Mouse (Mus musculus) cortical plate, adult 2 months (tissue): Measurements from ENCODE around the gene Akt2. TPM values are rescaled to one million over a fixed set of nuclear protein-coding genes. Genes with fewer than 3 reads are reported as not detected.

Source experiments
- H3K27ac ChIP-seq: fragments of 200-500 bp; 2 replicates; pipeline ENCODE4 v1.5.1; 2012; ENCODE audit warnings: low read length, control low read depth, inconsistent platforms; ENCODE audit not compliant: insufficient read depth
- H3K4me1 ChIP-seq: fragments of 200-500 bp; 2 replicates; pipeline ENCODE4 v1.6.1; 2011; ENCODE audit warnings: low read length; ENCODE audit not compliant: control insufficient read depth, insufficient read depth
- H3K4me3 ChIP-seq: fragments of 200-500 bp; 2 replicates; pipeline ENCODE4 v1.5.1; 2011; ENCODE audit warnings: mild to moderate bottlenecking, low read length, control low read depth; ENCODE audit not compliant: insufficient read depth
- CTCF ChIP-seq: fragments of 200-500 bp; IDR thresholded peaks from 2 replicates; pipeline ENCODE4 v1.5.1; 2011; ENCODE audit warnings: mild to moderate bottlenecking, control low read depth, low read length; ENCODE audit not compliant: insufficient read depth; ENCODE audit errors: extremely low read depth
- POLR2A ChIP-seq: fragments of 200-500 bp; IDR thresholded peaks from 2 replicates; pipeline ENCODE4 v1.6.1; 2011; ENCODE audit warnings: mild to moderate bottlenecking, low read length, control low read depth; ENCODE audit not compliant: insufficient read depth; ENCODE audit errors: extremely low read depth
- polyA plus RNA-seq: library from polyadenylated mRNA; depleted of rRNA; stranded (reverse); fragments of >200 nt; gene quantifications from 2 replicates; pipeline ENCODE4 v1.2.3, GENCODE M21; 2012

Akt2 gene
- polyA plus RNA-seq, 1 experiment: 161 TPM

- Histone ChIP-seq H3K27ac (peak overlapping the region; percentile 91), H3K4me1 (peaks cover 47% of the 10 kb centered on the region), H3K4me3 (no peak overlapping the region)
- TF ChIP-seq POLR2A (no peak), CTCF (no peak)
These were observed 10.8 kb downstream of the Akt2 start for GRCm38 (mm10) chr7:27602161-27602560.

- Histone ChIP-seq H3K4me1 (peaks cover 46% of the 10 kb centered on the region), H3K4me3 (no peak overlapping the region), H3K27ac (peak overlapping the region; percentile 85)
- no peak for TF ChIP-seq CTCF
- TF ChIP-seq POLR2A: no peak
These were observed 11.5 kb downstream of the Akt2 start for GRCm38 (mm10) chr7:27602835-27603234.

GRCm38 (mm10) chr7:27604661-27605348, 13.5 kb downstream of the Akt2 start:
- H3K4me3 ChIP-seq: no peak overlapping the region
- TF ChIP-seq CTCF (no peak), POLR2A (no peak)
- H3K27ac ChIP-seq: peak overlapping the region; percentile 89
- peaks cover 45% of the 10 kb centered on the region for H3K4me1 ChIP-seq

DNA sequence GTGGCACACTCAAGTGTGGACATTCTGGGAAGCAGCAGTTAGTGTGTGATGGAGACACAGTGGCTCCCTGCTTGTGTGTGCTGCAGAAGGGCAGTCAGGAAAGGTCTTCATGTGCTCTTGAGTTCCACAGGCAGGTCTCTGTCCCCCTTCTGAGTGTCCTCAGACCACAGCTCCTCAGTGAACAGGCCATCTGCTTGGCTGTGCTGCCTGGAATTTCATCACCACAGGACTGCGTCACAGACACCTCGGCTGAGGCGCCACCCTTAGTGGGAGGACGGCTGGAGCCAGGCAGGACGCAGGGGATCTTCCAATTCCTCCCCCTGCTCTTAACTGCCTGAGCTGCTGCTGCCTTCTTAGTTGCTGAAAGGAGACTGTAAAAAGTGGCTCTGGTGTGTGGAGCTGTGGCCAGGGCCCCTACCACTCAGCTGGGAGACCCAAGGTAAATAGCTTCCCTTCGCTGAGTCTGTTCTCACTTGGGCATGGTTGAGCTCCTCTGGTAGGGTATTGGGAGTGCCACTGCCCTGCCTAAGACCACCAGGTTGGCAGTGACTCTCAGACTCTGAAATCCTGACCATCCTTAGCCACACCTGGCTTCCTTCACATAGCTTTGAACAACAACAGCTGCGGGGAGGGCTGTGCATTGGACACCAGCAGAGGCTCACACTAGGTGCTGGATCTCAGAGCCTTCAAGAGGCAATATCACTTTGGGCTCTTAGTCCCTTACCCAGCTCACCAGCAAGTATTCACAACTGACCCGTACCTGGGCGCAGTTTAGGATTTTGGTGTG, 14.3 kb downstream of the Akt2 start:
- TF ChIP-seq CTCF (no peak), POLR2A (peak; percentile 49; the same call in 1 of the 2 replicates)
- Histone ChIP-seq H3K27ac (peak overlapping the region; percentile 89), H3K4me3 (no peak overlapping the region), H3K4me1 (peaks cover 40% of the 10 kb centered on the region)

DNA sequence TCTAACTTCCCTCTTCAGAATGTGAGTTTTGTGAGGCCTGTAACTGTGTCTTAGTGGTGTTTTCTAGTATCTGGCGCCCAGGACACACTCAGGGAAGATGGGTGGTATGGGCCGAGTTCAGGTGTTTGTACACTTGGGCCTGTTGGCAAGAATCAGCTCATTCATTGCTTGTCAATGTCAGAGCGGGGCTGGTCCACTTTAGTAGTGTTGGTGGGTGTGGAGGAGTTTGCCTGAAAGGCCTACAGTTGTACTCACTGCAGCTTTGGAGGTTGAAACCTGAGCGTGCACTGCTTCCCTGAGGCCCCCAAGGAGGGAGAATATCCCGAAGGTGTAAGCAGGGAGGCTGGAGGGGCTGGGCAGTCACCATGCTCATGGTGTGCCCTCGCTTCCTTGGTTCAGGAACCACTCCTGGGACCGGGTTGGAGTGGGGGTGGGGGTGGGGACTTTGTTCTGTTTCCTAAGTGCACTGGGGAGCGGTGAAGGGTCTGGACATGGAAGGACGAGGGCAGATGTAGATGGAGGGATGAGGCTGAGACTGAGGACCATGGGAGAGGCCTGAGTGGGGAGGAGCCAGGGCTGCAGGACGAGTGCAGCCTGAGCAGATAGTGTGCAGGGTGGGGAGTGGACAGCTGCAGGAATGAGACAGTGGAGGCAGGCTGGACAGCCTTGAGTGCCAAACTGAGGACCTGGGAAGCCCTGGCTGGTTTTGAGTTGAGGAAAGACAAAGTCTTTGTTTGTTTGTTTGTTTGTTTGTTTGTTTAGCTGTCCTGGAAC, 15.3 kb downstream of the Akt2 start:
- Histone ChIP-seq H3K4me1 (peaks cover 33% of the 10 kb centered on the region), H3K27ac (peak overlapping the region; percentile 89), H3K4me3 (no peak overlapping the region)
- TF ChIP-seq POLR2A (no peak), CTCF (no peak)

DNA sequence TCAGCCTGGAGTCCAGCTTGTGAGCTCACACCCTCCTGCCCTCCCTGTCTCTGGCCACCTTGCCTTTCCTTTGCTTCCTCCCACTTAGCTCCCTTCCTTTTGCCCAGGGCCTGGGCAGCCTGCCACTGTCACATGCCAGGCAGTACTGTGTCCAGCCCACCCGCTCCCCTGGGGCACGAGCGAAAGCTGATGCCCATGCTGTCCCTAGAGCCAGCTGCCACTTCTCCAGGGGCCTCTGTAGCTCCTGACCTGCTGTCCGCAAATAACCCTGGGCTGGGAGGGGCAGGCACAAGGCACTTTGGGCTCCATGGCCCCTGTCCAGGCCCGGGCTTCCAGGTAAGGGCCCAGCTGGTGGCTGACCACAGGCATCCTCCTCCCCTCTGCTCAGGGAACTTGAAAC, 16.2 kb downstream of the Akt2 start:
- TF ChIP-seq POLR2A: no peak
- TF ChIP-seq CTCF: no peak
- Histone ChIP-seq H3K4me1 (peaks cover 30% of the 10 kb centered on the region), H3K27ac (peak overlapping the region; percentile 89), H3K4me3 (no peak overlapping the region)

DNA sequence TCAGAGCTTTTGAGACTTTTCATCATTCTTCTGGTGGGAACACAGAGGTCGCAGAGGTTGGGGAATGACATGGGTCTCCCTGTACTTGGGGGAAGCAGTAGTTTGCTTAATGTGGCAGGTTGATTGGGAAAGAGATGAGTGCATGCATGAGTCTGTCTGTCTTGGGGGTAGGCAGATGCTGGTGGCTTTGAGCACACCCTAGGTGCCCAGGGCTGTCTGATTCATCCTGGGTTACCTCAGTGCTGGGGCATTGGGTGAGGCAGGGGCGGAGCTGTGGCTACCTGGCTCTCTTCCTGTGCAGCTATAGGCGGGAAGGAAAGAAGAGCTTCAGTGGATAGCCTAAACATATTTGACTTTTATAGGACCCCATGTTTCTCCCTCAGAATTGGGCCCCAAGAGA, 16.8 kb downstream of the Akt2 start:
- TF ChIP-seq POLR2A: no peak
- TF ChIP-seq CTCF: no peak
- Histone ChIP-seq H3K27ac (peak overlapping the region; percentile 47; the same call in 1 of the 2 replicates), H3K4me1 (peaks cover 33% of the 10 kb centered on the region), H3K4me3 (no peak overlapping the region)

DNA sequence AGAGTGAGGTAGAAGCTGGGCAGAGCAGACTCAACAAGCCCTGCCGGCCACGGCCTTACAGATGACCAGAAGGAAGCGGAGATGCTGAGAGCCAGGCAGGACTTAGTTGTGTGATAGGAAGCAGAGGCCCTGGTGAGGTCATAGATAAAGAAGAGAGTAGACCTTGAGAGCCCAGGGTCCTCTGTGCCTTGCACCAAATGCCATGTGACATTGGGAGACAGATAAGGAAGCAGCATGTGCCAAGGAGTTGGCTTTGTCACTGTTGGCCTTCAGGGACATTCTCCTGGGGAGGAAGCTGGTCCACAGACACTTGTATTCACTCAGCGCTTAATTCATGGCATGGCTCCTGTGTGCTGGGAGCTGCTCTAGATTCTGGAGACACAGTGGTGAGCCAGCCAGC, 17.9 kb downstream of the Akt2 start:
- no peak for TF ChIP-seq POLR2A
- no peak for TF ChIP-seq CTCF
- Histone ChIP-seq H3K4me3 (no peak overlapping the region), H3K27ac (no peak overlapping the region), H3K4me1 (peaks cover 33% of the 10 kb centered on the region)

DNA sequence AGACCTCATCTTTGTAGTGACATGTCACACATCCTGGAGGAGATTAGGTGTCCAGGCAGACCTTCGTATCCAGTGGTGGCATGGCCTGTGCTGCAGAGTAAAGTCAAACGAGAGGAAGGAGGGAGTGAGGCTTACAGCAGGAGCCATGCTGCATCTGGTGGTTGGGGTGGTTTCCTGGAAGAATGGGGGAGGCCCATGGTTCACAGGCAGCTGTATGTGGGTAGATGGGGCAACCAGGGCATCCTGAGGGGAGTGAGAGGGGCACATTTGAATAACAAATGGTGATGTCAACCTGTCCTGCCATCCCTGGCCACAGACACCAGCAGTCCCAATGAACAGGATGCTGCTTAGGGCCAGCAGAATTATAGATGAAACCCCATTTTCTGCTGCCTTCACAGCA, 18.3 kb downstream of the Akt2 start:
- H3K4me3 ChIP-seq: no peak overlapping the region
- TF ChIP-seq POLR2A (no peak), CTCF (no peak)
- H3K27ac ChIP-seq: no peak overlapping the region
- peaks cover 31% of the 10 kb centered on the region for H3K4me1 ChIP-seq
